10 mouse cellular contexts compared by ENCODE assay signal in the genomic region with DNA sequence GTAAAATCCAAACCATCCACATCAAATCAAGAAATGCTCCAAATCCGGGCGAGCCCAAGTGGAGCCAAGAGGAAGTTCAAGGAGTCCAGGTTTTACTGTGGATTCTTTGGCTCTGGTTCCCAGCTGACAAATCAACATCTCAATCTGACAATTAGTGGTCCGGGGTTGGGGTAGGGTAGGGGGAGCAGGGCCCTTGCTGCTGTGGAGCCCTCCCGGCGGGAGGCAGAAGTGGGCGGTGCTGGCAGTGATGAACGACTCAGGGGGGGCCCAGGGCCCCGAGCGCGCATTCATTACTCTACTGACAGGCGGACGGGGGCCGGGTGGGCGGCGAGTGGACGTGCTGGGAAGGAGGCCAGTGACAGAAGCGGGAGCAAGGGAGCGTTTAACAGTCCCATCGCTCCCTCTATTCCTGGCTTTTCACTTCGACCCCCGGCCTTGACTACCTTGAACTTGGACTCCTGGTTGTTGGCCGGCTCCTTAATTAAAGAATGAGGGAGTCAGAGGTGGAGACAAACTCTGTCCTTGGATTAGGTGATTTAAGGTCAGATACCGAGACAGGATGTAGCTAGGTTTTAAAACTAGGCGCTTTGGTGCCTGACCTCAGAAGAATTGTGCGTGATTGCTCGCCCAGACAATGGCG. TPM values are rescaled to one million over a fixed set of nuclear protein-coding genes. Genes with fewer than 3 reads are reported as not detected.
DNase-seq lines count a peak whose midpoint lies in the region; ATAC-seq and TF ChIP-seq lines count a peak whose summit lies in the region.
"Had no signal": no experiment of that assay in that cellular context is flagged by ENCODE, and none has a peak within 500 bp of the region (broad histone marks: within the 10 kb centered on the region; RNA-seq: fewer than 3 reads in every experiment).

No protein-coding gene starts in this region.

- no peak for DNase-seq in intestine, embryonic 14.5 days (ENCODE audit: low spot score)
- DNase-seq in MN1 (ENCODE audit: low spot score): peak; percentile 48
- no peak for DNase-seq in forebrain, embryonic 11.5 days (ENCODE audit: low spot score)
- no peak for DNase-seq in thymus, postnatal 36 days
- DNase-seq in ovary, postnatal 10 days (ENCODE audit: low spot score): no peak
- no peak for DNase-seq in left cerebral cortex, adult 18-20 months (ENCODE audit: low spot score in 2 of 2)

- peaks cover 22% of the 10 kb centered on the region for H3K4me1 ChIP-seq in intestine, embryonic 14.5 days (replicated peaks; ENCODE audit: control insufficient read depth, insufficient read depth, low read length)
- peaks cover 11% of the 10 kb centered on the region; the same call in 1 of the 2 replicates for H3K4me1 ChIP-seq in intestine, postnatal 0 days (replicated peaks; ENCODE audit: control insufficient read depth, insufficient read depth, low read length)
- H3K4me1 ChIP-seq in forebrain, embryonic 11.5 days (replicated peaks; ENCODE audit: control insufficient read depth, insufficient read depth, low read length): peaks cover 27% of the 10 kb centered on the region
- H3K4me1 ChIP-seq in limb, embryonic 15.5 days: peaks cover 52% of the 10 kb centered on the region

- H3K4me2 ChIP-seq in intestine, embryonic 14.5 days (ENCODE audit: low read length): 0 out of 2 replicates have a peak overlapping the region, but pooled peaks have one; percentile 8
- H3K4me2 ChIP-seq in intestine, postnatal 0 days (replicated peaks; ENCODE audit: low read depth): no peak overlapping the region
- peak overlapping the region; percentile 18; the same call in 1 of the 2 replicates for H3K4me2 ChIP-seq in forebrain, embryonic 11.5 days (ENCODE audit: low read depth, low read length, severe bottlenecking)
- H3K4me2 ChIP-seq in limb, embryonic 15.5 days: peak overlapping the region; percentile 29; the same call in 1 of the 2 replicates

- no peaks in the 10 kb centered on the region for H3K36me3 ChIP-seq in intestine, embryonic 14.5 days (ENCODE audit: control insufficient read depth, insufficient read depth, low read length)
- no peaks in the 10 kb centered on the region for H3K36me3 ChIP-seq in intestine, postnatal 0 days (ENCODE audit: control insufficient read depth, insufficient read depth)
- no peaks in the 10 kb centered on the region for H3K36me3 ChIP-seq in forebrain, embryonic 11.5 days (ENCODE audit: control insufficient read depth, insufficient read depth, low read length)
- H3K36me3 ChIP-seq in limb, embryonic 15.5 days: no peaks in the 10 kb centered on the region

- H3K4me3 ChIP-seq in intestine, embryonic 14.5 days (ENCODE audit: low read depth, low read length): no peak overlapping the region; the same call in 1 of the 2 replicates
- no peak overlapping the region for H3K4me3 ChIP-seq in intestine, postnatal 0 days (ENCODE audit: low read depth, low read length)
- H3K4me3 ChIP-seq in forebrain, embryonic 11.5 days (ENCODE audit: low read depth, low read length): no peak overlapping the region
- no peak overlapping the region for H3K4me3 ChIP-seq in limb, embryonic 15.5 days

- WGBS in intestine, embryonic 14.5 days: 1% methylated on average over 27 of the region's 27 CpGs
- 5% methylated on average over 27 of the region's 27 CpGs for WGBS in intestine, postnatal 0 days
- 2% methylated on average over 27 of the region's 27 CpGs for WGBS in forebrain, embryonic 11.5 days
- 1% methylated on average over 27 of the region's 27 CpGs for WGBS in limb, embryonic 15.5 days

- H3K27me3 ChIP-seq in intestine, embryonic 14.5 days (replicated peaks; ENCODE audit: control insufficient read depth, insufficient read depth, low read length): peaks cover 97% of the 10 kb centered on the region
- H3K27me3 ChIP-seq in intestine, postnatal 0 days (replicated peaks; ENCODE audit: control insufficient read depth, insufficient read depth, low read length): peaks cover 77% of the 10 kb centered on the region
- H3K27me3 ChIP-seq in forebrain, embryonic 11.5 days (ENCODE audit: control insufficient read depth, insufficient read depth, low read length): peaks cover 84% of the 10 kb centered on the region
- peaks cover 96% of the 10 kb centered on the region for H3K27me3 ChIP-seq in limb, embryonic 15.5 days

- H3K9me3 ChIP-seq in intestine, embryonic 14.5 days (ENCODE audit: control insufficient read depth, low read length): no peaks in the 10 kb centered on the region
- no peaks in the 10 kb centered on the region for H3K9me3 ChIP-seq in intestine, postnatal 0 days (ENCODE audit: control insufficient read depth)
- no peaks in the 10 kb centered on the region for H3K9me3 ChIP-seq in forebrain, embryonic 11.5 days (ENCODE audit: control insufficient read depth, low read length)
- H3K9me3 ChIP-seq in limb, embryonic 15.5 days: no peaks in the 10 kb centered on the region

- no peak overlapping the region for H3K27ac ChIP-seq in intestine, embryonic 14.5 days (ENCODE audit: low read depth)
- no peak overlapping the region for H3K27ac ChIP-seq in intestine, postnatal 0 days (ENCODE audit: low read depth, low read length)
- no peak overlapping the region for H3K27ac ChIP-seq in forebrain, embryonic 11.5 days (ENCODE audit: low read depth, low read length)
- H3K27ac ChIP-seq in limb, embryonic 15.5 days: no peak overlapping the region

- TF ChIP-seq CTCF in intestine, postnatal 0 days (IDR thresholded peaks at IDR 0.05; ENCODE audit: low read depth): no peak

- ATAC-seq in intestine, embryonic 14.5 days (replicated peaks; ENCODE audit: low FRiP score, low TSS enrichment, low read depth): no peak
- ATAC-seq in intestine, postnatal 0 days: no peak
- ATAC-seq in forebrain, embryonic 11.5 days (replicated peaks; ENCODE audit: low FRiP score): no peak
- no peak for ATAC-seq in limb, embryonic 15.5 days (ENCODE audit: insufficient number of reproducible peaks, low FRiP score, low TSS enrichment, low read depth)

- H3K9ac ChIP-seq in intestine, embryonic 14.5 days (ENCODE audit: low read length): no peak overlapping the region
- no peak overlapping the region for H3K9ac ChIP-seq in intestine, postnatal 0 days (ENCODE audit: low read depth, low read length)
- no peak overlapping the region for H3K9ac ChIP-seq in forebrain, embryonic 11.5 days (ENCODE audit: low read length)
- no peak overlapping the region for H3K9ac ChIP-seq in limb, embryonic 15.5 days

RNA-seq across cellular contexts. Expression of a gene that starts 1.8 kb away (rescaled TPM):
- 16.3 and 20.2 TPM in 2 replicates for polyA plus RNA-seq in intestine, embryonic 14.5 days (2014; fragmentation: Nextera tagmentation; extraction: Ambion mirVana)
- 52.9 and 55.7 TPM in 2 replicates for polyA plus RNA-seq in intestine, postnatal 0 days (2015; fragmentation: Nextera tagmentation; extraction: Ambion mirVana)
- polyA plus RNA-seq in forebrain, embryonic 11.5 days (2014; fragmentation: Nextera tagmentation; extraction: Ambion mirVana): 0.16 and 0.40 TPM in 2 replicates
- polyA plus RNA-seq in limb, embryonic 15.5 days (2015; fragmentation: Nextera tagmentation; extraction: Ambion mirVana): 0.55 and 0.86 TPM in 2 replicates
- total RNA-seq in left cerebral cortex, adult 18-20 months (2021): not detected
- total RNA-seq: megakaryocyte-erythroid progenitor cell, adult 5-6 weeks had no signal

RNA-seq across cellular contexts. Expression of a gene that starts 7.1 kb away (rescaled TPM):
- 0.16 TPM in 1 of 2 replicates, not detected in the other for polyA plus RNA-seq in intestine, embryonic 14.5 days (2014; fragmentation: Nextera tagmentation; extraction: Ambion mirVana)
- polyA plus RNA-seq in intestine, postnatal 0 days (2015; fragmentation: Nextera tagmentation; extraction: Ambion mirVana): 0.10 and 0.17 TPM in 2 replicates
- 0.12 TPM in 1 of 2 replicates, not detected in the other for polyA plus RNA-seq in forebrain, embryonic 11.5 days (2014; fragmentation: Nextera tagmentation; extraction: Ambion mirVana)
- polyA plus RNA-seq in limb, embryonic 15.5 days (2015; fragmentation: Nextera tagmentation; extraction: Ambion mirVana): not detected in 2 replicates
- total RNA-seq in left cerebral cortex, adult 18-20 months (2021): not detected
- total RNA-seq: heart, postnatal 10 days; megakaryocyte-erythroid progenitor cell, adult 5-6 weeks had no signal

RNA-seq across cellular contexts. Expression of a gene that starts 20.4 kb away (rescaled TPM):
- 25.4 and 27.7 TPM in 2 replicates for polyA plus RNA-seq in intestine, embryonic 14.5 days (2014; fragmentation: Nextera tagmentation; extraction: Ambion mirVana)
- polyA plus RNA-seq in intestine, postnatal 0 days (2015; fragmentation: Nextera tagmentation; extraction: Ambion mirVana): 4.8 TPM in 2 replicates
- 38.8 and 40.2 TPM in 2 replicates for polyA plus RNA-seq in forebrain, embryonic 11.5 days (2014; fragmentation: Nextera tagmentation; extraction: Ambion mirVana)
- polyA plus RNA-seq in limb, embryonic 15.5 days (2015; fragmentation: Nextera tagmentation; extraction: Ambion mirVana): 22.3 and 26.5 TPM in 2 replicates
- not detected for total RNA-seq in left cerebral cortex, adult 18-20 months (2021)

RNA-seq across cellular contexts. Expression of a gene that starts 31.0 kb away (rescaled TPM):
- 38.4 and 41.4 TPM in 2 replicates for polyA plus RNA-seq in intestine, embryonic 14.5 days (2014; fragmentation: Nextera tagmentation; extraction: Ambion mirVana)
- 14.3 and 16.0 TPM in 2 replicates for polyA plus RNA-seq in intestine, postnatal 0 days (2015; fragmentation: Nextera tagmentation; extraction: Ambion mirVana)
- polyA plus RNA-seq in forebrain, embryonic 11.5 days (2014; fragmentation: Nextera tagmentation; extraction: Ambion mirVana): 60.3 and 60.7 TPM in 2 replicates
- 28.7 and 33.1 TPM in 2 replicates for polyA plus RNA-seq in limb, embryonic 15.5 days (2015; fragmentation: Nextera tagmentation; extraction: Ambion mirVana)
- 10 to 100 TPM; 32.5 to 33.5 TPM for total RNA-seq in left cerebral cortex, adult 18-20 months (2021)

RNA-seq across cellular contexts. Expression of a gene that starts 39.8 kb away (rescaled TPM):
- 54.4 and 56.3 TPM in 2 replicates for polyA plus RNA-seq in intestine, embryonic 14.5 days (2014; fragmentation: Nextera tagmentation; extraction: Ambion mirVana)
- 29.8 and 32.7 TPM in 2 replicates for polyA plus RNA-seq in intestine, postnatal 0 days (2015; fragmentation: Nextera tagmentation; extraction: Ambion mirVana)
- polyA plus RNA-seq in forebrain, embryonic 11.5 days (2014; fragmentation: Nextera tagmentation; extraction: Ambion mirVana): 0.19 and 0.94 TPM in 2 replicates
- polyA plus RNA-seq in limb, embryonic 15.5 days (2015; fragmentation: Nextera tagmentation; extraction: Ambion mirVana): 2.4 and 2.8 TPM in 2 replicates
- 1 to 10 TPM in 1 of 2 experiments, under 1 TPM in 1; 0.77 to 2.6 TPM for total RNA-seq in left cerebral cortex, adult 18-20 months (2021)
- total RNA-seq: megakaryocyte-erythroid progenitor cell, adult 5-6 weeks had no signal
